Mouse (Mus musculus) T-helper 17 cell (primary cell): ENCODE results near the gene Dynll1.

ENCODE experiments used
- in situ Hi-C, 2 experiments: fragments of 300-600 bp; cut with MboI, MseI; formaldehyde crosslinking; loops; 1 replicate in 1 of 2; 2 replicates in 1 of 2; pipeline ENCODE4 v1.15.1; 2025; ENCODE audit warnings: high pct_unique_total_duplicates in 2 of 2

Dynll1 gene

GRCm38 (mm10) chr5:115300792-115301614 is at the start of gene Dynll1:
Gene Dynll1, minus strand, starts transcription at chr5:115300999.
- in situ Hi-C loops = loop anchor here in 1 of 2 experiments (5.0 kb wide), 1 partner anchor 36 kb away; no protein-coding TSS in a partner anchor

GRCm38 (mm10) chr5:115349225-115349555 is 48.4 kb upstream of the Dynll1 start:
- in situ Hi-C loops = loop anchor here in 1 of 2 experiments (5.0 kb wide), 1 partner anchor 67 kb away; no protein-coding TSS in a partner anchor

GRCm38 (mm10) chr5:115348546-115349224 is 47.9 kb upstream of the Dynll1 start, which contains the start of gene Cox6a1:
Gene Cox6a1, minus strand, starts transcription at chr5:115348981.
- in situ Hi-C loops = loop anchor here in 1 of 2 experiments (5.0 kb wide), 1 partner anchor 66 kb away; no protein-coding TSS in a partner anchor

GRCm38 (mm10) chr5:115347564-115347963 is 46.8 kb upstream of the Dynll1 start:
- in situ Hi-C loops = loop anchor here in 1 of 2 experiments (5.0 kb wide), 1 partner anchor 65 kb away; no protein-coding TSS in a partner anchor

GRCm38 (mm10) chr5:115341314-115342165 is 40.7 kb upstream of the Dynll1 start:
- in situ Hi-C loops = no loop called here

GRCm38 (mm10) chr5:115340577-115341313 is 39.9 kb upstream of the Dynll1 start, which contains the start of the genes Gatc and Triap1:
Gene Gatc, minus strand, starts transcription at chr5:115341178.
Gene Triap1, plus strand, starts transcription at chr5:115341225.
- in situ Hi-C loops = no loop called here

- in situ Hi-C loops = no loop called here
These were observed 39.2 kb upstream of the Dynll1 start for GRCm38 (mm10) chr5:115340007-115340406.

GRCm38 (mm10) chr5:115333626-115334025 is 32.8 kb upstream of the Dynll1 start:
- in situ Hi-C loops = no loop called here

- in situ Hi-C loops = no loop called here
These were observed 30.2 kb upstream of the Dynll1 start for GRCm38 (mm10) chr5:115330955-115331354.

GRCm38 (mm10) chr5:115327610-115328548 is 27.1 kb upstream of the Dynll1 start:
- in situ Hi-C loops = no loop called here

GRCm38 (mm10) chr5:115326875-115327609 is 26.2 kb upstream of the Dynll1 start, which contains the start of gene Srsf9:
Gene Srsf9, plus strand, starts transcription at chr5:115327177.
- in situ Hi-C loops = no loop called here

GRCm38 (mm10) chr5:115326256-115326831 is 25.5 kb upstream of the Dynll1 start:
- in situ Hi-C loops = no loop called here

GRCm38 (mm10) chr5:115319004-115319940 is 18.5 kb upstream of the Dynll1 start:
- in situ Hi-C loops = no loop called here

- in situ Hi-C loops = no loop called here
These were observed 17.0 kb upstream of the Dynll1 start for GRCm38 (mm10) chr5:115317645-115318328.

GRCm38 (mm10) chr5:115316968-115317644 is 16.3 kb upstream of the Dynll1 start:
- in situ Hi-C loops = no loop called here

GRCm38 (mm10) chr5:115313668-115313943 is 12.8 kb upstream of the Dynll1 start:
- in situ Hi-C loops = no loop called here
